Mouse (Mus musculus) G1E (cell line): ENCODE data around the gene Ipmk. TPM values are rescaled to one million over a fixed set of nuclear protein-coding genes. Genes with fewer than 3 reads are reported as not detected.
"Not testable (repeated sequence)": the region's sequence is repeated elsewhere in the genome, so short reads cannot be mapped to it uniquely, and the experiment has no call there.

Experiments
- ATAC-seq: 2 replicates; pipeline ENCODE4 v1.8.0; 2016; ENCODE audit warnings: mild to moderate bottlenecking; ENCODE audit not compliant: insufficient number of reproducible peaks, poor library complexity, low FRiP score, severe bottlenecking; ENCODE audit errors: extremely low read depth
- DNase-seq: peaks from one replicate; pipeline ENCODE4 v3.0.0; 2012; ENCODE audit warnings: low spot score
- H3K27me3 ChIP-seq: 2 replicates; pipeline ENCODE4 v1.6.1; 2012; ENCODE audit warnings: mild to moderate bottlenecking, low read length, inconsistent platforms; ENCODE audit not compliant: insufficient read depth
- H3K36me3 ChIP-seq: replicated peaks from 2 replicates; pipeline ENCODE3; 2012; ENCODE audit warnings: mild to moderate bottlenecking, inconsistent platforms
- H3K4me1 ChIP-seq: 2 replicates; pipeline ENCODE4 v1.6.1; 2012; ENCODE audit warnings: low read depth, low read length, inconsistent platforms, mixed read lengths; ENCODE audit not compliant: insufficient read depth
- H3K4me3 ChIP-seq: 2 replicates; pipeline ENCODE4 v1.5.1; 2012; ENCODE audit warnings: low read depth, mild to moderate bottlenecking, inconsistent platforms, low read length, moderate library complexity, mixed read lengths
- H3K9me3 ChIP-seq: replicated peaks from 2 replicates; pipeline ENCODE4 v1.6.1; 2012; ENCODE audit warnings: inconsistent platforms
- CTCF ChIP-seq: IDR thresholded peaks from 2 replicates; pipeline ENCODE4 v1.5.1; 2012; ENCODE audit warnings: low read depth, low read length, inconsistent platforms, mixed read lengths
- GATA1 ChIP-seq: IDR thresholded peaks from 2 replicates; pipeline ENCODE4 v1.6.1; 2012; ENCODE audit warnings: borderline replicate concordance, low read length, inconsistent platforms, mixed read lengths
- GATA2 ChIP-seq: IDR thresholded peaks from 2 replicates; pipeline ENCODE4 v1.6.1; 2012; ENCODE audit warnings: low read depth, low read length, inconsistent platforms, borderline replicate concordance
- POLR2AphosphoS5 ChIP-seq: IDR thresholded peaks from 2 replicates; pipeline ENCODE4 v1.6.1; 2012; ENCODE audit warnings: low read depth, low read length, inconsistent platforms; ENCODE audit not compliant: insufficient replicate concordance
- TAL1 ChIP-seq: conservative IDR thresholded peaks from 2 replicates; pipeline ENCODE4 v1.6.1; 2012; ENCODE audit warnings: low read depth, low read length, inconsistent platforms, mixed read lengths
- polyA plus RNA-seq: library from polyadenylated mRNA; stranded (reverse); fragments of >175 nt; gene quantifications from 2 replicates; pipeline ENCODE4 v1.2.3, GENCODE M21; 2012
- total RNA-seq, 2 experiments: library from RNA; stranded (forward) in 1 of 2; stranded (reverse) in 1 of 2; fragments of 200-1000 nt in 1 of 2; fragments of >200 nt in 1 of 2; fragmentation: Nextera tagmentation in 1 of 2; gene quantifications; 2 replicates each; pipeline ENCODE4 v1.2.3; 2014 to 2017

Ipmk gene
- total and polyA plus RNA-seq, 3 experiments: 12.8 to 31.6 (median 26.2) TPM

DNA sequence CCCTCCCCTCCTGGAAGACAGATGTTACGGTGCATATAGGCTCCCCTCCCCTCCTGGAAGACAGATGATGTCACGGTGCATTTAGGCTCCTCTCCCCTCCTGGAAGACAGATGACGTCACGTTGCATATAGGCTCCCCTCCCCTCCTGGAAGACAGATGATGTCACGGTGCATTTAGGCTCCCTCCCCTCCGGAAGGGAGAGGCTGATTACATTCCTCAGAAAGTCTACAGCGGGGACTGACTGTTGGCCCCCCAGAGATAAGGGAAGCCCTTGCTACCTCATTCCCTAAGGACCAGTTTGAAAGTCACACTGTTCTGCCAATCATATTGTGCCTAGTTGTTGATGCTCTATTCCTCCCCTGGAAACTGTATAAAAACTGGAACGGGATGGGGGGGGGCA, 100.1 kb downstream of the Ipmk start:
- no peak for TF ChIP-seq TAL1
- TF ChIP-seq GATA2: no peak
- TF ChIP-seq POLR2AphosphoS5: no peak
- no peak for TF ChIP-seq GATA1
- TF ChIP-seq CTCF: no peak
- ATAC-seq (no peak), DNase-seq (no peak)
- Histone ChIP-seq H3K36me3 (no peaks in the 10 kb centered on the region), H3K27me3 (no peaks in the 10 kb centered on the region), H3K4me3 (no peak overlapping the region), H3K9me3 (peaks cover 31% of the 10 kb centered on the region), H3K4me1 (no peaks in the 10 kb centered on the region)

DNA sequence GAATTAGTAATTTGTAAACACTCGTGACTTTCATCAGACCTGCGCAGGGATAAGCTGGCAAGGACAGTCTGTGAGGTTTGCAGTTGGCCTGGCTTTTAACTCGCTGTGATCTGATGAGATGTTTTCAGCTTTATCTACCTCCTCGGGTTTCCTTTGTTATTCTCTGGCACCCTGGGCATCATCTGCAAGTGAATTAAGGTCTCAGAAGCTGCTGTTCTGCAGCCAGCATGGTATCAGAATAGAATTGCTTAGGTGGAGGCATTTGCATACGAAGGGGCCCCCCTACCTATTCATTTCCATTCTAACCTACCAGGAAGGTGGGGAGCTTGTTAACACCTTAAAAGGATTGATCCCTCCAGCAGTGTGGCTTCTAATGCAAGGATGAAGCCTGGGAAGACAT, 100.7 kb downstream of the Ipmk start:
- TF ChIP-seq POLR2AphosphoS5 (no peak), TAL1 (no peak), CTCF (no peak), GATA2 (no peak), GATA1 (no peak)
- Histone ChIP-seq H3K4me3 (no peak overlapping the region), H3K36me3 (no peaks in the 10 kb centered on the region), H3K9me3 (peaks cover 27% of the 10 kb centered on the region), H3K4me1 (no peaks in the 10 kb centered on the region), H3K27me3 (no peaks in the 10 kb centered on the region)
- DNase-seq (no peak), ATAC-seq (no peak)

DNA sequence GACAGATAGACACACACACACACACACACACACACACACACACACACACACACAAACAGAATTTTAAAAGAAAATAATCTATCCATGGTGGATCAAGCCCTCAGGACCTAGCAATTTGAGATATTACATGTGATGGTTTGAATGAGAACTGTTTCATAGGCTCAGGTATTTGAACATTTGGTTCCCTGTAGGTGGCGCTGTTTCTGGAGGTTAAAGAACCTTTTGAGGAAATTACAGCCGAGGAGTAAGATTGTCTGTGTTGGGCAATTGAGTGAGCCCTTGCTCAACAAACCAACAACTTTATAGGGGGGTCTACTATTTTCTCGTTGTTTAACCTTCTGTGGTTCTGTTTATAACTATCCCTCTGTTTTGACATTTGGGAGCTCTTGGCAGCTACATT, 107.8 kb downstream of the Ipmk start:
- Histone ChIP-seq H3K4me1 (no peaks in the 10 kb centered on the region), H3K4me3 (no peak overlapping the region), H3K36me3 (no peaks in the 10 kb centered on the region), H3K27me3 (no peaks in the 10 kb centered on the region), H3K9me3 (peaks cover 22% of the 10 kb centered on the region)
- ATAC-seq (no peak), DNase-seq (no peak)
- no peak for TF ChIP-seq GATA2

DNA sequence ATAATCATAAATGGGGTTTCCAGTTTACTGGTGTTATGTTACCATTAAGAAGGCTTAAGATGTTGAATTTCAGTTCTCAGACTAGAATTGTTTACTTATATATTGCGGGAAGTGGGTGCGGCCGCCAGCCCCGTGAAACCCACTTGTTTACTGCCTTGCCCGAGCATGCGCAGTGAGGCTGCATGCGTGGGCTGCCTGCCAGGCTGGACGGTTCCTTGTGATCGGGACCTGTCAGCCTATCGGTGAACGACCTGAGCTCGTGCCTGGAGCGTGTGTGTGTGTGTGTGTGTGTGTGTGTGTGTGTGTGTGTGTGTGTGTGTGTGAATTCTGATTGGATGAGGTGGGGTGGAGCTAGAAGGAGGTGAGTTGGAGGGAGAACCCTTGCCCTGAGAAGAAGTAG, 114.8 kb downstream of the Ipmk start:
- not testable (repeated sequence) for H3K4me3 ChIP-seq, H3K36me3 ChIP-seq, ATAC-seq, H3K4me1 ChIP-seq, H3K27me3 ChIP-seq, DNase-seq
- H3K9me3 ChIP-seq: peaks cover 12% of the 10 kb centered on the region

DNA sequence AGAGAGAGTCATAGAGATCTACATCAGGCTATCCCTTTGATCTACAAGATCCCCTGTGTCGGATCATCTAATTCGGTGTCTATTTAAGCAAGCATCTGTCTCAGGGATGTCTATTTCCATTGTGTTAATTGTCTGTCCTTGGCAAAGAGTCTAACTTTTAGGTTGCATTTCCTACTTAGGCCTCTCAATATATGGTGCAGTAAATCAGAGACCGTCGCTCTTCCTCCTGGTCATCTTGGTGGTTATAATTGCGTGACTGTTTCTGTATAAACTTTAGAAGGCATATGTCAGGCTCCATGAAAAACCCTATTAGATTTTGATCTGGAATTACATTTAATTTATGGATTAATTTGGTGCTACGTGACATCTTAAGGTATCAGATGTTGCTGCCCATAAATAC, 116.9 kb downstream of the Ipmk start:
- no peak for DNase-seq
- TF ChIP-seq GATA2 (no peak), GATA1 (no peak), TAL1 (no peak), POLR2AphosphoS5 (no peak), CTCF (no peak)
- no peaks in the 10 kb centered on the region for H3K36me3 ChIP-seq
- H3K9me3 ChIP-seq: peaks cover 20% of the 10 kb centered on the region
- H3K27me3 ChIP-seq: no peaks in the 10 kb centered on the region
- no peak for ATAC-seq
- no peaks in the 10 kb centered on the region for H3K4me1 ChIP-seq
- no peak overlapping the region for H3K4me3 ChIP-seq

DNA sequence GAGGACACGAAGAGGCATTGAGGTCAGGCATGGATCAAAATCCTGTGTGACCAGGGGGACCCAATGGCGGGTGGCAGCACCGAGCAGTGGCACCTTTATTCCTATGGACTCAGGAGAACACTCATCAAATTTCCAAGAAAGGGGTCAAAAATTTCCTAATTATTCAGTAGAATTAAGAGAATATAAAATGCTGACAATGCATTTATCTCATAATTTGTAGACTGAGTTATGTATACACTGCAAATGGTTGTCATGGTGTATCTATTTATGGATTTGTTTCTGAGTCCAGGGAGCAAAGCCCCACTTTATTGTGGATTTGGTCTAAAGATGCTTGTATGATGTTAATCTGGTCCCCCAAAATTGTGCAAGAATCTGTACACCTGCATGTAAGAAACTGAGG, 120.8 kb downstream of the Ipmk start:
- Histone ChIP-seq H3K4me1 (no peaks in the 10 kb centered on the region), H3K4me3 (no peak overlapping the region), H3K9me3 (peaks cover 37% of the 10 kb centered on the region), H3K27me3 (no peaks in the 10 kb centered on the region), H3K36me3 (no peaks in the 10 kb centered on the region)
- DNase-seq: no peak
- no peak for ATAC-seq
- no peak for TF ChIP-seq TAL1
- TF ChIP-seq CTCF: no peak
- no peak for TF ChIP-seq GATA2
- TF ChIP-seq GATA1: no peak
- TF ChIP-seq POLR2AphosphoS5: no peak

DNA sequence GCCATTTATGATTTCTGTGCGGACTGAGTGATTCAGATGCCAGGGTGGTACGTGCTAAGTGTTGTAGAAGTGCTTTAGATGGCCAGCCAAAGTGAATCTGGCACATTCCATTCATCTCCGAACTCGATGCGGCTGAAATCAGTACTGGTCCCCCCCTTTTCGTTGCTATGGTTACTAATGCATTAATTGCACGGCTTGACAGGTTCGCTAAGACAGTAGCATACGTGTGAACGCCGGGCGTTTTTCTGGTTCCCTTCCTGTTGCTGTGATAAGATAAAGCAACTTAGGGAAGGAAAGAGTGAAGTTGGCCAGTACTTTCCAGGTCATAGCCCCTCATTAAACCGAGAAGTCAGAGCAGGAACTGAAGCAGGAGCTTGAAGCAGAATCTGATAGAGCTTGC, 122.2 kb downstream of the Ipmk start:
- TF ChIP-seq GATA1 (no peak), TAL1 (no peak), POLR2AphosphoS5 (no peak), GATA2 (no peak), CTCF (no peak)
- H3K4me1 ChIP-seq: no peaks in the 10 kb centered on the region
- no peak overlapping the region for H3K4me3 ChIP-seq
- no peak for DNase-seq
- H3K36me3 ChIP-seq: no peaks in the 10 kb centered on the region
- no peaks in the 10 kb centered on the region for H3K27me3 ChIP-seq
- peaks cover 44% of the 10 kb centered on the region for H3K9me3 ChIP-seq
- ATAC-seq: no peak
